Mouse (Mus musculus): ENCODE measurements around the gene Tpsg1.

DNA sequence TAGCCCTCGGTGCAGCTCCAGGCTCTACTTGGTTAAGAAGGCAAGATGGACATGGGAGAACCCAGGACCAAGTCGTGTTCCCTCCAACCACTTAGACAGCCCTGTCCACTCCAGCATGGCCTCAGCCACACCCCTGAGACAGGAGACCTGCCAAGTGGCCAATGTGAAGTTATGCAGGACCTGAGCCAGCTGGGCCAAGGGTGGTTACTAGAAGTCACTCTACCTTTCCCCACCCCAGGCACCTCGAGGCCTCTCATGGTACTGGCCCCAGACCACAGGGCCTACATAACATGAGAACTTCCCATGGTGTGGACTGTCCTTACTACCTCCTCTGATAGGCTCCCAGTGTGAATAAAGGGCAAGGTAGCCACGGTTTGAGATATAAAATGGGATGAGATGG is 45.1 kb downstream of the Tpsg1 start:
- TF ChIP-seq CTCF (IDR thresholded peaks at IDR 0.05; ENCODE audit: insufficient read depth, low read depth, low read length): no peak
- no peak for TF ChIP-seq POLR2A (IDR thresholded peaks at IDR 0.05; ENCODE audit: insufficient read depth, low read depth, low read length)
